Mouse (Mus musculus) NIH3T3 (cell line): Measurements from ENCODE around the gene Olfr384.
"Not testable (repeated sequence)": the region's sequence is repeated elsewhere in the genome, so short reads cannot be mapped to it uniquely, and the experiment has no call there.

ENCODE experiments used
- DNase-seq: peaks from one replicate; pipeline ENCODE4 v3.0.0-alpha.2; 2012; ENCODE audit warnings: low read depth

Olfr384 gene

DNA sequence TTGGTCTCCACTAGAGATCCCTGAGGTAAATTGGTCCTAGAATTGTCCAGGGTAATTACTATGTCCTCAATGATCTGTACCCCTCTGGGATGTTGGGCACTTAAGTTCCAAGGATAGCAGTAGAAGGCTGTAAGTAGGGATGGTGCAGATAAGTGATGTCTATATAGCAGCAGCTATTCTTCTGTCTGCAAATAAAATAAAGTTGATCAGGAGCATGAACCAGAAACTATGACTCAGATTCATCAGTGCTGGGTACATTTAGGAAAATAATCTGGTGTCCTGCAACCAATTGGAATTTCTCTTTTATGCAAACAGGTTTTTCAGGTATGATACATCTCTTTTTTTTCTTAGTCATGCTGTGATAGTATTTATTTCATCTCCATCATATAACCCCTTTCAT, at the start of gene Olfr384:
Gene Olfr384 (plus strand): TSS at position 301 of the 400 bp plus-strand sequence.
- no peak for DNase-seq

DNA sequence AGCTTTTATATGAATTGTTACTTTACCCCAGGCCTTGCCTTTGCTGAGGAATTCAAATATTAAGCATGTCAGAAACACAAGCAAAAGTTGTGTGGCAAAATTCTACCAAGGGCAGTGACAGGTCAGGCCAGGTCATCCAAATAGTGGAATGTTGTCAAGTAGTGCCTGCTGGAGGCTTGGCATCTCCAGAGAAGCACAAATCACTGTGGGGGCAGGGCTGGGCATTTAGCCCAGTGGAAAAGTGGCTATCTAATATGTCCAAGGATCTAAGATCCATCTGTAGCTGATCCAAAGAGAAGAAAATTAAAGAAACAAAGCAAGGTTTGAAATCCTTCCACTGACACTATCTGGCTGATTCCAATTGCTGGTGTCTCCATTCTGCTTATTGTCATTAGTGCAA, 18.5 kb upstream of the Olfr384 start:
- DNase-seq: no peak

DNA sequence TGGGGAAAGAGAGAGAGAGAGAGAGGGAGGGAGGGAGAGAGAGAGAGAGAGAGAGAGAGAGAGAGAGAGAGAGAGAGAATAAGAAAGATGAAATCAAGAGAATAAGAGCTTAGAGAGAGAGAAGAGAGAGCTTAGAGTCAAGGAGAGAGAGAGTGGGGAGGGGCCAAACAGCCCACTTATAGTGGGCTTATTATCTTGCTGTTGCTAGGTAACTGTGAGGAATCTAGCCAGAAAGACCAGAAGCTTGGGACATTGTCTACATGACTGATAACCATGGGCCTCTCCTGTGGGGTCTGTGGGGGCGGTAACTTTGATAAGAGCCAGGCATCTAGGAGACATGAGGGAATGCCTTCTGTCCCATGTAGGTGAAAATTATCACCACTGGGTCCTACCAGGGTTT, 15.2 kb upstream of the Olfr384 start:
- DNase-seq: not testable (repeated sequence)

DNA sequence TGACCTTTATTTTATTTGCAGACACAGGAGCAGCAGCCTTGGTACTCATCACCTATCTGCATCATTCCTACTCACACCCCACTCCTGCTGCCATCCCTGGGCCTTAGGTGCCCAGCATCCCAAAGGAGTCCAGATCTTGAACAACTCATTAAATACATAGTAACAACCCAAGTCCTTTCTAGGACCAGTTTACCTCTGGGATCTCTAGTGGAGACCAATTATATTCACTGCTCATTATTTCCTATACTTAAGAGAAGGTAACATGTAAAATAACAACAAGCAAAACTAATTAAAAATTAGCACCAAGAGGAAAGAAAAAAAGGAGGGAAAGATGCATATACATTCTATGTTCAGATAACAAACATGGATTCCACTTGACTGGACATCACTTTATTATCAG, 5.5 kb upstream of the Olfr384 start, which contains the start of gene Olfr385:
Gene Olfr385 (minus strand): TSS at position 101 of the 400 bp plus-strand sequence.
- DNase-seq: no peak
